Mouse (Mus musculus) monocyte, adult 59 days (primary cell): ENCODE measurements around the gene 9230102O04Rik. TPM values are rescaled to one million over a fixed set of nuclear protein-coding genes. Genes with fewer than 3 reads are reported as not detected.

Experiments used
- total RNA-seq, 2 experiments: library from RNA; stranded (reverse); gene quantifications; one replicate each; pipeline ENCODE4 v1.2.4; 2023

9230102O04Rik gene
- total RNA-seq = not detected

DNA sequence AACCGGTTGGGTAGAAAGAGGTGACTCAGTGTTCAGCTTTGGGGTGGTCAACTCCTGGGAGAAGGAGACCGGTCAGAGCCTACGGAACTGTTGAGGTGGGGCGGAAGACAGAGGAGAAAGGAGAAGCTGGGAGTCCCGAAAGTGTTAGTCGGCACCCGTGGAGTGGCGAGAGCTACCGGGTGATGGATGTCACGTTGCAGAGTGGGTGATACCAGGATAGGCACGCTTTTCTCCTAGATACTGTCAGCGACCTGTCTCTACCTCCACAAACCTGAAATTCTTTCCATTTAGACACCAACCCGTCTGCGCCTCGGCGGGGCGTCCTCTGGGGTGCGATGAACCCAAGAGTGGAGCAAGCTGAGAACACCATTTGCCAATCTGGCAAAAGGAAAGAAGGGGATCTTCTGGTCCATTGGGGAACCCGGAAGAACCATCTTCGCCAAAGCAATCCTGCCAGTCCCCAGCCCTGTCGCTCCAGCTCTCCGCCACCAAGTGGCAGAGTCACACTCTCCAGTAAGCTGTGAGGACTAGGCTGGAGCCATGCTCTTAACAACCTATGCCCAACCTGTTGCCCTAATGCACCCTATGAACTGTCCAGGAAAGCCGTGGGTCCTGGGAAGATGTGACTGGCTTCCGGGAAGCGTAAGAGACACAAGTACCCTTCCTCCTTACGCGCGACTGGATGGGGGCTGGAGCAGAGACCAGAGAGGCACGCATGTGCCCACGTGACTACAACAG lies at the start of gene 9230102O04Rik:
TSS of gene 9230102O04Rik (minus strand) at position 628 of the 738 bp plus-strand sequence.

DNA sequence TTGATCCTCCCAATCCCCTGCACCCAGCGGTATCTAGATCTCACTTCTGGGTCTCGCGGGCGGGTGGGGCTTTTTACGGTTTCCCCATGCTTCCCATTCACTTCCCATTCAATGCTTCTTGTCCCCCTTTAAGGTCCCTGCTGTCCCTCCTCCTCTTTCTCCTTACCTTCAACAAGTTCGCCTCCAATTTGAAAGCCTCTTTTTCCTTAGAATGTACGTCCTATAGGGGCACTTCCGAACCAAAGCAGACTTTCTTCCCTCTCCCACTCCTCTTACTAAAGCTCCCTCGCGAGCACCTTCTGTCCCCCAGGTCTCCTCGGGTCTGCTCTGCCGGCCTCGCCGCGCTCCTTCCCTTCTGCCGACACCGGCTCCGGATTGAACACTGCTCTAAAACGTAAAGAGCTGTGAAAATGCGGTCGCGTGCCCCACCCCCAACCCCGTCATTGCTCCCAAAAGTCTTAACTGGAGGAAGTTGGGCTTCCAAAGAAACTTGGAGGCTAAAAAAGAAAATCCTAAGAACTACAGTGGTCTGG lies 377 bp upstream of the 9230102O04Rik start, which contains the start of gene Gata3:
TSS of gene Gata3 (minus strand) at position 384 of the 533 bp plus-strand sequence.

DNA sequence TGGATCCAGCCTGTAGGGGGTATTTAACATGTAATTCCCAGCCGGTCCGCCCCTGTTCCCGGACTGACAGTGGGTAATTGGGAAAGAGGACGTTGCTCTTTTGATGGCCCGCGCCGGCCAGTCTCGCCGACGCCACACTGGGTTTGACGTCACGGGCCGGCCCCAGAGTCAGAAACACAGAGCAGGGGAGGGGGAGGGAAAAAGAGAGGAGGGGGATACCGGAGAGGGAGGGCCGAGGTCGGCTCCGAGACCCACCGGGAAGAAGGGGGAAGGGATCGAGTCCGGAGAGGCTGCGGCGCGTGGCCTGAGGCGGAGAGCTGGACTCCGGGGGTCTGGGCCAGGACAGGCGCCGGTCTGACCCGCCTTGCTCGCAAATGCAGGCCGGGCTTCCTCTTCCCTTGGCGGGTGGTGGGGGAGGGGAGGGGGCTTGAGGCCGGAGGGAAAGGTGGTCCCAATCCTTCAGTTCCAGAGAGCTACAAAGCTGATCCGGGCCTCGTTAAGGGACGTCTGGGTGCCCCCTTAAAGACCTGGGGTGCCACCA lies 8.2 kb downstream of the 9230102O04Rik start, which contains the start of gene 4930412O13Rik:
TSS of gene 4930412O13Rik (plus strand) at position 202 of the 541 bp plus-strand sequence.

Other genes starting within 250 kb of the 9230102O04Rik start
- gene 4930412O13Rik, start 8.3 kb downstream of the 9230102O04Rik start, total RNA-seq = not detected
- gene Gata3, start 494 bp upstream of the 9230102O04Rik start, total RNA-seq = 1 to 10 TPM in 1 of 2 experiments, under 1 TPM in 1; 0.30 to 1.6 TPM
- gene Taf3, start 159.1 kb upstream of the 9230102O04Rik start, total RNA-seq = 10 to 100 TPM; 15.1 to 18.5 TPM
- 100 to 1,000 TPM; 147 to 162 TPM for gene Atp5c1, start 191.0 kb upstream of the 9230102O04Rik start, total RNA-seq
- 10 to 100 TPM; 17.2 to 18.6 TPM for gene Kin, start 191.1 kb upstream of the 9230102O04Rik start, total RNA-seq
- gene Itih2, start 241.9 kb upstream of the 9230102O04Rik start, total RNA-seq = not detected